Mouse (Mus musculus) cerebellum, postnatal 14 days (tissue): ENCODE measurements around the gene Tbc1d1.
A peak's percentile ranks its signal among the peaks of the same experiment; 100 is the strongest.

Experiments
- DNase-seq, 2 experiments: peaks; one replicate each; pipeline ENCODE4 v3.0.0; 2021; ENCODE audit warnings: mixed read lengths in 2 of 2

Tbc1d1 gene

GRCm38 (mm10) chr5:64285289-64285688, 129.2 kb downstream of the Tbc1d1 start:
- DNase-seq = no peak

DNA sequence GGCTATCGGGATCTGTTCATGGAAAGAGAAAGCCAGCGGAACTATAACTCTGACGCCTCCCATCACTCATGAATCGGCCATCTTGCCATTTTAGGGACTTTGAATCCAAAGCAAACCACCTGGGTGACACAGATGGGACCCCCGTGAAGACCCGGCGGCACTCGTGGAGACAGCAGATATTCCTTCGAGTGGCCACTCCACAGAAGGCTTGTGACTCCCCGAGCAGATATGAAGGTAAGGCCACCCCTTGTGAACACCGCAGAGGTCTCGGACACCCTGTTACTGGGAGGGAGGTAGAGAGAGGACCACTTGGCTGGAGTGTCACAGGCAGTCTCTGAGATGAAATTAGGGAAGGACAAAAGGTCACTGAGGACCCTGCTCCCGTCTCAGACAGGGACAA, 129.7 kb downstream of the Tbc1d1 start:
- DNase-seq = no peak

GRCm38 (mm10) chr5:64287287-64287686, 131.2 kb downstream of the Tbc1d1 start:
- no peak for DNase-seq

DNA sequence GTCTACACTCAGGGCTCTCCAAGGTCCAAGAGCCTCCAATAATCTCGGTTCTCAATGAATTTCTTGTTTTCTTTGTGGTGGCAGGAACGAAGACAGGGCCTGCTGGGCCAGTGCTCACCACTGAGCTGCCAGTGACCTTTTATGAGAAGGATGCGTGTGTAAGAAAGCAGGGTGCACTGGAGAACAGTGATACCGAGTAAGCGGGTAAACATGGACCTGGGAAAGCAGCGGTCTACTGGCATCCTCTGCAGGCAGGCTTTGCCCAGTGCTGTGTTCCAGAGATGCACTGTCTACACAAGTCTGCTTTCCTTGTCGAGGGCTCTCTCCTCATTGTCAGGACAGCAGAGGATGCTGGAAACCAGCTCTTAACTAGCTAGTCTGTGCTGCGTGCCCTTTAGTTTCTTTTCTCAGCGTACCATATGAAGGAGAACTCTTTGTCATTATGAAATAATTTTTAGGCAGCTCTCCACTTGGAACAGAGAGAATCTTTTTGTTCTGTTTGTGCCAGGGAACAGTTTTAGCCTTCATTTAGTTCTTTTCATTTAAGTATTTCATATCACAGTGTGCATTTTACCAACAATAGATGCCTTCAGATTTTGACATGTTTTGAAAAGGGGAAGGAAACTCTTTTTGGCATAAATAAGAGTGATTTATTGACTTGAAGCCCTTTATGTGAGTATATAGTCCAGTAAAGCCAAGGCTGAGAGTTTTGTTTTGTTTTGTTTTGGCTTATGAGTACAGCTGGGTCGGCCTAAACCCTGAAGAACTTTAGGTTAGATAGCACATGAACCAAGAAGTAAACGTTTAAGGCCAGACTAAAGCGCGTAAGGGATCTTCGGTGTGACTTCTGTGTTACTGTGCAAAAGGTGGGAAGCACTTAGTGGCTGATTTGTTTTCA, 132.2 kb downstream of the Tbc1d1 start:
- no peak for DNase-seq

DNA sequence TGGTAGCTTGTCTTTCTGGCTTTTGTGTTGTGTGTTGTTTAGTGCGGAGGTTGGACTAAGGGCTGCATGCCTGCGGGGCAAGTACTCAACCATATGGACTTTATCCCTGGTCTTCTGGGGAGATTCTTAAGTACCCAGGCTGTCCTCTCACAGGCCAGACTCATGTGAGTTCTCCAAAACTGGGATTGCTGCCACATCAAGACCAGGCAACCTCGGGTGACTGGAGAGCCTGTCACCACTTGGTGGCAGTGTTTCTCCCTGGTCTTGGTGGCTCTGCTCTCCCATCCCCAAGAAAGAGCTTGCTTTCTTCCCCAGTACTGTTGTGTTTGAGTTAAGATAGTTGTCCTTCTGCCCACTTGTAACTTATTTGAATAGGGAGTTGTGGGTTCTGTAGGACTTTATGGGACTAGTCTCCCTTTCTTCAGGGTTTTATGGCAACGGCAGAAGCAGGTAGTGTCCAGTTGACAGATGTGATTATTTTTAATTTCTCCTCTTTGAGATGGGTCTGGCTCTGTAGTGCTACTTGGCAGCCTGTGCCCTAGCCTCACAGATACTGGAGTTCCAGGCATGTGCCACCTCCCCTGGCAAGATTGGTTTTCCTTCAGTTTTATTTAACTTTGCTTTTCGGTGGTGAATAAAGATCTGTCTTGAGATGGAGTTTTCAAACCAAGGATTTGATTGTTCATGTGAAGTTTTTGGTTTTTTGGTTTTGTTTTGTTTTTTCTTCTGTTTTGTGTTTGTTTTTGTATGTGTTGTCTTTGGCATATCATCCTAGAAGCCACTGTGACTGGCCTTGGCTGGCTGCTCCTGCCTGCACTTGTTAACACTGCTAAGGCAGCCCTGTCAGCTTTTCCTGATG, 133.3 kb downstream of the Tbc1d1 start:
- DNase-seq = peak; percentile 89 to 92

DNA sequence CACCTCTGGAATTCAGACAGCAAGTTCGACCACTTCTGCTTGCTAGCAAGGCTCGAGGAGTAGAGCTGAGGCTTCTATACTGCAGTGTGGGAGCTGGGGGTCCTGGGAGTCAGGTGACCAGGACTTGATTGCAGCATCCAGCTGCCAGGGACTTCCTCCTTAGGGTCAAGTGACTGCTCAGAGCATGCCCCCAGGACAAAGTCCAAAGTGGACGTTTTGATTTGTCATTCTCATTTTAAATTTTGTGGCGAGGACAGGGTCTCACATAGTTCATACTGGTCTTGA, 133.9 kb downstream of the Tbc1d1 start:
- DNase-seq = no peak

GRCm38 (mm10) chr5:64291657-64292056, 135.6 kb downstream of the Tbc1d1 start:
- DNase-seq = peak; percentile 20 to 26

- DNase-seq = no peak
Measured at GRCm38 (mm10) chr5:64295621-64296020, 139.5 kb downstream of the Tbc1d1 start.

- DNase-seq = no peak
Measured at GRCm38 (mm10) chr5:64296328-64296727, 140.2 kb downstream of the Tbc1d1 start.

DNA sequence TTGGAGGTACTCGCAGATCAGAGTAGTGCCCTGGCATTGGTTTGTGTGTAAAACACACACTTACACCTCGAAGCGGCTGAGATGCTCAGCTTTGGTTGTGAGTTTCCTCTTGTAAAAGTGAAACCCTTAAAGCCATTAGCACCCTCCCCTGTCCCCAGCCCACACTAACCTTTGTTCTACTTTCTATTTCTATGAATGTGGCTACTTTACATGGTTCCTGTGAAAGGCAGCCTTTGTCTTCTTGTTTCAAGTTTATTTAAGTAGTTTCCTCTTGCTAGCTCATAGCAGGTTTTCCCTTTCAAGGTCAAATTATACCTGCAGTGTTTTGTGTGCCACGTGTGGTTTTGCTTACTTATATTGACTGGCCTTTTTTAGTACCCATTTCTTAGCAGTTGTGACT, 141.0 kb downstream of the Tbc1d1 start:
- DNase-seq = no peak

DNA sequence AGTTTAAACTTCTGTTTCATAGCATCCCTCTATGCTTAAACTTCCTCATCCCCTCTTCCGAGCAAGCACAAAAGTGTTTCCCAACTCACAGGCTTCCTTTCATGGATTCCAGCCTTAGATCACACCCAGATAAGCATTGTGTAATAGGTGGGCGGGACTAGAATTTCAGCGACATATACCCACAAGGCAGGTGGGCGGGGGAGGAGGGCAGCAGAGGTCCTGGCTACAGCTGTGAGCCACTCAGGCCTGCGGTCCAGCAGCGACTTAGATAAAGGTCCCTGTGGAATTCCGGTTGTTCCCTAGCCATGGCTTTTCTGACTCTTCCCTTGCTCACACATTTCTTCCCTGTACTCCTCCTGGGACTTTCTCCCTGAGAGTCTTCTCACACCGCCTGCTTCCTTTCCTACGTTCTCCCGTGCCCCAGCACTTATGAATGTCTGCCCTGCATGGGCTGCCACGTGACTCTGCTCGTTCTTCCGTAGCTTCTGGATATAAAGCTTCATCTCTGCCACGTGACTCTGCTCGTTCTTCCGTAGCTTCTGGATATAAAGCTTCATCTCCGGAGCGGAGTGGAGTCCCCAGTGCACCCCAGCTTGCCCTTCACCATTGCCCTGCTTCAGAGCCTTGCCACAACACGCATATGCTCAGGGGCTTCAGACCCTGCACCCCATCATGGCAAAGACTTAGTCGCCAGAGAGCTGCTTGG, 142.4 kb downstream of the Tbc1d1 start:
- peak in 1 of 2 experiments; percentile 26 for DNase-seq

DNA sequence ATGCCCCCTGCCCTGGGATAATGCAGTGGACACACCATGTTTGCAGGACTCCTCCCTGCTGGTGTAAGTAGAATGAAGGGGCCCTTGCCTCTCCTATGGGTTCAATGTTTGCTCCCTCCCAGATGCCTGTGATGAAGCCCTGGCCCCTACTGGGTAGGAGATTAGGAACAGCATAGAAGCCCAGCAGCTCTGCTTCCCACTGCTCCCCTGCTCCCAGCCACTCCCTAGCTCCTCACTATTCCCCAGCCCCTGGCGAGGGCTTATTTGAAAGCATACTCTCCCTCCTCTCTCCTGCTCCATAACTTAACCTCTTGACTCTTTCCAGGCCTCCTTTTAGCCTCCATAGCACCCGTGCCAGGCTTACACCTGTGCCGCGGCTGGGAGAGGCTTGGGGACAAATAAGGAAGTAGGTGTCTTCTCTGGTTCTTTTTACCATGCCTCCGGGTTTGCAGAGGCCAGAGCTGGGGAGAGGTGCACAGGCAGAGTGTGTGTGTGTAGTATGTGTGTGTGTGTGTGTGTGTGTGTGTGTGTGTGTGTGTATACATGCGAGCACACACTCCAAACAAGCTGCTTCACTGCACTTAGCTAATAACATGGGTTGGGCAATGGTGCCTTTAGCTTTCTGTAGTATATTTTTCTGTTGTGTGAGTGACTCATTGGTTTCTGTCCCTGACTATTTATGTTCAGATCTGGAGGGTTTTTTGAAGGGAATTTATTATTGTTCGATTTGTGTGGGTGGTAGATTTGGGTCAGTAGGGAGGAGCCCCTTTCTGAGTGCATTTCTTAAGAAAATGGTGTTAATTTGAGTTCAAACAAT, 143.6 kb downstream of the Tbc1d1 start:
- no peak for DNase-seq

DNA sequence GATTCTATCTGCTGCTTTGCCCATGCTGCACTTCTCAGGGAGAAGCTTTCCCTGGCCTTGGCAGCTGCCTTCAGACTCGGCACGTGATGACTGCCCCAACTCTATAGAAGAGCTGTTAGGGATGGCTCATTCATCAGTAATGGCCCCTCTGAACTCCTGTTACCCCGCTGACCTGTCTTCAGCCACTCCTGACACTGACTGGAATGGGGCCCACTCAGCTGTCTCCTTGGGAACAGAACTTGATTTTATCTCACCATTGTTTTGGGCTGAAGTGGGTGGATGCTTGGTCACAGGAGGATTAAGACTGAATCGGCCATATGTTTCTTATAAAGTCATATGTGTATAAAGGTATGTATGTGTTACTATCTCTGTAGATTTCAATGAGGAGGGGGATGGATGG, 145.1 kb downstream of the Tbc1d1 start:
- no peak for DNase-seq

DNA sequence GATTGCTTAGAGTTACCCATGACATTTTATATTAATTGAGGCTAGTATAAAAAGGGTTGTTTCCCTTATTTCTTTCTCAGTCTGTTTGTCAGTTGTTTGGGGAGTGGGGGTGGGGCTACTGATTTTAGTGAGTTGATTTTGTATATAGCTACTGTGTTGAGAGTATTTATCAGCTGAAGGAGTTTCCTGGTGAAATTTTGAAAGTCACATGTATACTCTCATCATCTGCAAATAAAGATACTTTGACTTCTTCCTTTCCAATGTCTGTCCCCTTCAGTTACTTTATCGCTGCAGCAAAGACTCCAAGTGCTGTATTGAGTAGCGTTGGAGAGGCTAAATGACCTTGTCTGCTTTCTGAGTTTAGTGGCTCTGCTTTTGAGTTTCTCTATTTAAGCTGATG, 151.2 kb downstream of the Tbc1d1 start:
- DNase-seq = no peak

DNA sequence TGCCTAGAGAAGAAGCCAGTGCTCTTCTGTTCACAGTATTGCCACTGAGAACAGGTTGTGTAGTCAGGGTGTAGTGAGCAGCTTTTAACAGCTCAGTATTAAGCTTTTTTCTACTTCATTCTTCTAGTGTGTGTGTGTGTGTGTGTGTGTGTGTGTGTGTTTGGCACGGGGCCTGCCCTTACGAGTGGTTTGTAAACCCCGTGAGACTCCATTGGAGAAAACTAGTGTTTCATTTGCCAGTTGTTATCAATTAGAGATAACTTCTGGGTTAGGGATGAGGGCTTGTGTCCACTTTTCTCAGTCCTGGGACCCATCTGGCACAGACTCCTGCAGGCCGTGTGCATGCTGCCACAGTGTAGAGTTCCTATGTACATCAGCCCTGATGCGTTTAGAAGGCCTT, 156.2 kb downstream of the Tbc1d1 start:
- no peak for DNase-seq

- peak in 1 of 2 experiments; percentile 36 for DNase-seq
Measured at GRCm38 (mm10) chr5:64313481-64313880, 157.4 kb downstream of the Tbc1d1 start.

GRCm38 (mm10) chr5:64314288-64315052, 158.4 kb downstream of the Tbc1d1 start:
- no peak for DNase-seq

DNA sequence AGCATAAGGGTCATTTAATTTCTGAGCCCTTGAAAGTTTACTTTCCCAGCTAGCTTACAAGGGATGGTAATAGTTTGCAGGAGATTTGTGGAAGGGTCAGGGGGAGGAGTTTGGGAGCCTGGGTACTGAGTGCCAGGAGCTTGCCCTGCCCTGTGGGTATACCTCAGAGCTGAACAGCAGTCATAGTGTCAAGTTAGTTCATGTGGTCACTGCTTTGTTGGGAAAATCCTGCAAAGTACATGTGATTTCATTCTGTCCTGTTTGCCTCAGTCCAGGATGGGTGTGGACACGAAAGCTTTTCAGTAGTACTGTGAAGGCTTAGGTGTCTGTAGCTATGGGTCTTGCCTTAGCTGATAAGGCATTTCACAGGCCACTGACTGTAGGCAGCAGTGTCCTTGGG, 159.0 kb downstream of the Tbc1d1 start:
- DNase-seq = no peak

- DNase-seq = no peak
Measured at GRCm38 (mm10) chr5:64323286-64323685, 167.2 kb downstream of the Tbc1d1 start.

DNA sequence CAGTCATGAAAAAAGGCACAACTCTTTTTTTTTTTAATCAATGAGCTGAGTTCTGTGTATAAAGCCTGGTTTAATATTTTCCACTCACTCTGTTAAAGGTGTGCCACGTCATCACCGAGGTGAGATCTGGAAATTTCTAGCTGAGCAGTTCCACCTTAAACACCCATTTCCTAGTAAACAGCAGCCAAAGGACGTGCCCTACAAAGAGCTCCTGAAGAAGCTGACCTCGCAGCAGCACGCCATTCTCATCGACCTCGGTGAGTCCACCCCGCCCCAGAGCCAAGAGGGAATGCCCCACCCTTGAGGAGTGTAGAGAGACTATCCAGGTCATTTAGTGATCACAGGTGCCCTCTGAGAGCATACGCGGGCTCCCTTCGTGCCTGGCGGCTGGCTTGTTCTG, 168.2 kb downstream of the Tbc1d1 start:
- DNase-seq = no peak

- DNase-seq = no peak
Measured at GRCm38 (mm10) chr5:64324920-64325319, 168.8 kb downstream of the Tbc1d1 start.
